Mouse (Mus musculus): ENCODE data around the gene Uxs1. TPM values are rescaled to one million over a fixed set of nuclear protein-coding genes. Genes with fewer than 3 reads are reported as not detected.

The Uxs1 gene
- polyA plus RNA-seq, 1 experiment from 2014 or later: 24.9 TPM

GRCm38 (mm10) chr1:43768385-43768990 is 59.1 kb downstream of the Uxs1 start:
- no peak overlapping the region for H3K4me2 ChIP-seq (replicated peaks)
- 77% methylated on average over 4 of the region's 4 CpGs for WGBS
- no peak for ATAC-seq (ENCODE audit: insufficient number of reproducible peaks, insufficient read depth, low FRiP score, low TSS enrichment)
- H3K4me3 ChIP-seq: no peak overlapping the region
- H3K27me3 ChIP-seq: no peaks in the 10 kb centered on the region
- H3K9me3 ChIP-seq: no peaks in the 10 kb centered on the region
- no peak overlapping the region for H3K27ac ChIP-seq
- H3K9ac ChIP-seq: no peak overlapping the region
- H3K36me3 ChIP-seq: peaks cover 44% of the 10 kb centered on the region
- H3K4me1 ChIP-seq: no peaks in the 10 kb centered on the region

DNA sequence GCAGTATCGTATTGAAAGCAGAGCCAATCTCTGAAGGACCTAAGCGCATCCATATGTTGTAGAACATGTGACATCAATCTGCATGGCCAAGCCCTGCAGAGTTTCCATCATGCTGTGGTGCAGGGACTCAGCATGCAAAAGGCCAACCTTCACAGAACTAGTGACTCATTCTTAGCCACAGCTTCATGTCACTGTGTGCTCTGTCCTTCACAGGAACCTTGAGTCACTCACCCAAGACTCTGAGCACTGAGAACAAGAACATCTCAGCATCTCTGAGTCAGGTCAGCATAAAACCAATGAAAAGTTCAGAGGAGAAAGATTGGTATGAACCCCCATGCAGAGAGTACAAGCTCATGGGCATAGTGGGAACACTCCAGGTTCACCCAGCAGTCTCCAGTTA is 61.3 kb downstream of the Uxs1 start:
- 67% methylated on average over 2 of the region's 2 CpGs for WGBS

GRCm38 (mm10) chr1:43764481-43764880 is 63.1 kb downstream of the Uxs1 start:
- Histone ChIP-seq H3K9ac (no peak overlapping the region), H3K27me3 (no peaks in the 10 kb centered on the region), H3K27ac (no peak overlapping the region), H3K4me1 (no peaks in the 10 kb centered on the region), H3K36me3 (peaks cover 21% of the 10 kb centered on the region), H3K9me3 (no peaks in the 10 kb centered on the region), H3K4me2 (replicated peaks) (no peak overlapping the region), H3K4me3 (no peak overlapping the region)
- 94% methylated on average over 2 of the region's 2 CpGs for WGBS
- no peak for ATAC-seq (ENCODE audit: insufficient number of reproducible peaks, insufficient read depth, low FRiP score, low TSS enrichment)

More for the DNA sequence above, 61.3 kb downstream of the Uxs1 start:
- Histone ChIP-seq H3K9ac (no peak overlapping the region), H3K4me2 (replicated peaks) (no peak overlapping the region), H3K9me3 (no peaks in the 10 kb centered on the region), H3K27me3 (no peaks in the 10 kb centered on the region), H3K4me1 (no peaks in the 10 kb centered on the region), H3K27ac (no peak overlapping the region), H3K4me3 (no peak overlapping the region), H3K36me3 (peaks cover 31% of the 10 kb centered on the region)
- ATAC-seq (ENCODE audit: insufficient number of reproducible peaks, insufficient read depth, low FRiP score, low TSS enrichment): no peak

DNA sequence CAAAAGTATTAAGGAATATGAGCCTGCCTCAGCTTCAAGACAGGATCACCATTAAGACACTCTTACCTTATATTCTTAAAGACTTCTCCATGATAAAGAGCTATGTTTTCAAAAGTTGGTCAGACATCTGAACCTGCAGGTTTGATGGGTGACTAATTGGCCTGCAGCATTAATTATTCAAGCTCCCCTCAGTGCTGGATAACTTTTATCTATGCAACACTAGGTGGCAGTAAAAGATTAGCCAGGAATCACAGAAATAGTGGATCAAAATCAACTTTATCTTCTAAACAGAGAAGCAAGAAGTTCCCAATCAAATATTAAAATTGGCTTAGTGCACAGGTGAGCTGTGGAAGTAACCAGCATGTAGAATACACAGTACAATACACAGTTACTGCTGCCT is 67.5 kb downstream of the Uxs1 start:
- no peaks in the 10 kb centered on the region for H3K4me1 ChIP-seq
- H3K9ac ChIP-seq: no peak overlapping the region
- no peaks in the 10 kb centered on the region for H3K9me3 ChIP-seq
- no peak overlapping the region for H3K27ac ChIP-seq
- H3K4me3 ChIP-seq: no peak overlapping the region
- H3K4me2 ChIP-seq (replicated peaks): no peak overlapping the region
- H3K27me3 ChIP-seq: no peaks in the 10 kb centered on the region
- H3K36me3 ChIP-seq: peaks cover 22% of the 10 kb centered on the region
- ATAC-seq (ENCODE audit: insufficient number of reproducible peaks, insufficient read depth, low FRiP score, low TSS enrichment): no peak

GRCm38 (mm10) chr1:43754448-43755312 is 72.9 kb downstream of the Uxs1 start:
- H3K36me3 ChIP-seq: peaks cover 24% of the 10 kb centered on the region; the same call in 1 of the 2 replicates

GRCm38 (mm10) chr1:43738519-43738894 is 89.1 kb downstream of the Uxs1 start:
- no peaks in the 10 kb centered on the region for H3K9me3 ChIP-seq
- no peaks in the 10 kb centered on the region for H3K27me3 ChIP-seq
- ATAC-seq (ENCODE audit: insufficient number of reproducible peaks, insufficient read depth, low FRiP score, low TSS enrichment): no peak
- H3K36me3 ChIP-seq: no peaks in the 10 kb centered on the region
- no peaks in the 10 kb centered on the region for H3K4me1 ChIP-seq
- WGBS: 84% methylated on average over 10 of the region's 10 CpGs
- no peak overlapping the region for H3K4me2 ChIP-seq (replicated peaks)
- no peak overlapping the region for H3K27ac ChIP-seq
- no peak overlapping the region for H3K9ac ChIP-seq
- H3K4me3 ChIP-seq: no peak overlapping the region

More at GRCm38 (mm10) chr1:43754448-43755312, 72.9 kb downstream of the Uxs1 start:
- Histone ChIP-seq H3K4me1 (no peaks in the 10 kb centered on the region), H3K4me2 (replicated peaks) (no peak overlapping the region), H3K27me3 (no peaks in the 10 kb centered on the region), H3K9me3 (no peaks in the 10 kb centered on the region), H3K9ac (no peak overlapping the region), H3K4me3 (no peak overlapping the region), H3K27ac (no peak overlapping the region)
- WGBS: 91% methylated on average over 8 of the region's 8 CpGs
- ATAC-seq (ENCODE audit: insufficient number of reproducible peaks, insufficient read depth, low FRiP score, low TSS enrichment): no peak

- H3K4me1 ChIP-seq: no peaks in the 10 kb centered on the region
- no peak overlapping the region for H3K4me2 ChIP-seq (replicated peaks)
- WGBS: 68% methylated on average over 7 of the region's 7 CpGs
- H3K4me3 ChIP-seq: no peak overlapping the region
- no peak overlapping the region for H3K9ac ChIP-seq
- H3K27me3 ChIP-seq: no peaks in the 10 kb centered on the region
- H3K36me3 ChIP-seq: no peaks in the 10 kb centered on the region
- no peaks in the 10 kb centered on the region for H3K9me3 ChIP-seq
- H3K27ac ChIP-seq: no peak overlapping the region
- no peak for ATAC-seq (ENCODE audit: insufficient number of reproducible peaks, insufficient read depth, low FRiP score, low TSS enrichment)
Measured at GRCm38 (mm10) chr1:43737812-43738518, 89.6 kb downstream of the Uxs1 start.

DNA sequence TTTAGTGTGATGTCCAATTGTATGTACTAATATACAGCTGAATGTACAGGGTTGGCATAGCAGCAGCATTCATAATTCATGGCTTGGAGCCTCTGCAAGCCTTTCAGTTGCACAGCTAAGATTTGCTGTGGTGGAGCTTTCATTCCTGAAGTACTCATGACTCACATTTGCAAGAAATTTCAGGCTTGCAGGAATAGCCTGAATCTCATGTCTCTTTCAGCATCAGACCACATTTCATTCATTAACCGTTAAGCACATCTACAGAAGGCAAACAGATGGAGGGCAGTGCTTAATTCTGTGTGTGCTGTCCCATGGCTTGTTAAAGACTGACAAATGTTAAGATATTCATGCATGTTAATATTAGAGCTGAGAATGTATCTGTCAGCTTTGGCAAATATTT is 94.9 kb downstream of the Uxs1 start:
- no peak overlapping the region for H3K27ac ChIP-seq
- no peak for ATAC-seq (ENCODE audit: insufficient number of reproducible peaks, insufficient read depth, low FRiP score, low TSS enrichment)
- WGBS: 73% methylated on average over 1 of the region's 1 CpGs
- H3K9me3 ChIP-seq: no peaks in the 10 kb centered on the region
- no peaks in the 10 kb centered on the region for H3K27me3 ChIP-seq
- H3K36me3 ChIP-seq: no peaks in the 10 kb centered on the region
- H3K4me2 ChIP-seq (replicated peaks): no peak overlapping the region
- no peaks in the 10 kb centered on the region for H3K4me1 ChIP-seq
- H3K4me3 ChIP-seq: no peak overlapping the region
- H3K9ac ChIP-seq: no peak overlapping the region

DNA sequence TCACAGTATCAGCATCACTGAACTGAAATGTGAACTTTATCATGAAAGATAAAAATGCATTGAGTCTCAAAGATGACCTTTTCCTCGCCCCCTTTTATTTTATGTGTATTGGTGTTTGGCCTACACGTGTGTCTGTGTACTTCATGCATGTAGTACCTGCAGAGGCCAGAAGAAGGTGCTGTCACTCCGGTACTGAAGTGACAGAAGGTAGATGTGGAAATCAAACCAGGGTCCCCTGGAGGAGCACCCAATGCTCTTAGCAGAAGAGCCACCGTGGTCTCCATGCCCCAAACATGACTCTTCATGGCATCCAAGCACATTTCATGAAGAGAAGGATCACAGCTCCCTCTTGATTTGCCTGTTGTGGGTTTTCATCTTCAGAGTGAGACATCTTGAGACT is 95.5 kb downstream of the Uxs1 start:
- Histone ChIP-seq H3K27ac (no peak overlapping the region), H3K36me3 (no peaks in the 10 kb centered on the region), H3K27me3 (no peaks in the 10 kb centered on the region), H3K4me1 (no peaks in the 10 kb centered on the region), H3K9ac (no peak overlapping the region), H3K4me2 (replicated peaks) (no peak overlapping the region), H3K4me3 (no peak overlapping the region), H3K9me3 (no peaks in the 10 kb centered on the region)
- WGBS: 80% methylated on average over 4 of the region's 4 CpGs
- ATAC-seq (ENCODE audit: insufficient number of reproducible peaks, insufficient read depth, low FRiP score, low TSS enrichment): no peak

DNA sequence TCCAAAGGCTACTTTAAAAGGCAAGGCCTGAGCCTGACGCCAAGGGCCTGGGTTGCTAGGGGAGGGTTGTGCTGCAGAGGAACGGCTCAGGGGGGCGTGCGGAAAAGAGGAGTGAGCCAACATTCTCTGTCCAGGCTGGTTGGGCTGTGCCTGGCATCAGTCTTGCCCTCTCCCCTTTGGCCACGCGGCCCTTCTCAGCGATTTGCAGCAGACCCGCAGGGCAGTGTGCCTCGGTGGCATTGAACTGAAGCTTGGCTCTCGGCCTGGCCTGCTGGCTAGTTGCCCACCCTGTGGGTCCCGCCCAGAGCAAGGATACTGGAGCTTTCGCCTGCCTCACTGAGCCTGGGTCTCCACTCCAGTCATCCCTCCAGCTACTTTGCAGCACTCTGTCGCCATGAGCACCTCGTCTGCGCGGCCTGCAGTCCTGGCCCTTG is 97.1 kb downstream of the Uxs1 start, which contains the start of gene 1500015O10Rik:
Gene 1500015O10Rik, plus strand, starts transcription at position 112 of the 434 bp plus-strand sequence.
- ATAC-seq (ENCODE audit: insufficient number of reproducible peaks, insufficient read depth, low FRiP score, low TSS enrichment): no peak
- no peaks in the 10 kb centered on the region for H3K9me3 ChIP-seq
- no peak within 1 kb of the TSS for H3K9ac ChIP-seq
- no peaks in the 10 kb centered on the region for H3K27me3 ChIP-seq
- no peak within 1 kb of the TSS for H3K4me3 ChIP-seq
- H3K27ac ChIP-seq: no peak within 1 kb of the TSS
- WGBS: 67% methylated on average over 16 of the region's 16 CpGs
- no peak within 1 kb of the TSS for H3K4me2 ChIP-seq (replicated peaks)
- no peaks in the 10 kb centered on the region for H3K36me3 ChIP-seq
- H3K4me1 ChIP-seq: no peaks in the 10 kb centered on the region

DNA sequence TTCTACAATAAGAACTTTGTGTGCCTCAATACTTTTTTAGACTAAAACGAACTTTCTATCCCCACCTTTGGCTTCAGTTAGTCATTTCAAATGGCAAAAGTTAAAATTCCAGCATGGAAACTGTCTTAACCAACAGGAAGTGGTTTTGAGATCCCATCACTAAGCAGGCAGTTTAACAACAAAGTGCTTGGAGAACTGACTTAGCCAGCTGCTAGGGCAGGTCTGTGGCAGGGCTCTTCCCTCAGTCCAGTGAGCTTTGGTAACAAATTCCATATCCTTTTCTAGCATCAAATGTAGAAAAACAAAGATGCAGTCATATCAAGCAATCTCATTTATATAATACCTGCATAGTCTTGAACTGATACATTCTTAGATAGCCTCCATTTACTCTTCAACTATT is 105.1 kb downstream of the Uxs1 start:
- Histone ChIP-seq H3K27ac (no peak overlapping the region), H3K27me3 (no peaks in the 10 kb centered on the region), H3K4me1 (no peaks in the 10 kb centered on the region), H3K9ac (no peak overlapping the region), H3K4me3 (no peak overlapping the region), H3K9me3 (no peaks in the 10 kb centered on the region), H3K4me2 (replicated peaks) (no peak overlapping the region), H3K36me3 (no peaks in the 10 kb centered on the region)
- 70% methylated on average over 1 of the region's 1 CpGs for WGBS
- no peak for ATAC-seq (ENCODE audit: insufficient number of reproducible peaks, insufficient read depth, low FRiP score, low TSS enrichment)

DNA sequence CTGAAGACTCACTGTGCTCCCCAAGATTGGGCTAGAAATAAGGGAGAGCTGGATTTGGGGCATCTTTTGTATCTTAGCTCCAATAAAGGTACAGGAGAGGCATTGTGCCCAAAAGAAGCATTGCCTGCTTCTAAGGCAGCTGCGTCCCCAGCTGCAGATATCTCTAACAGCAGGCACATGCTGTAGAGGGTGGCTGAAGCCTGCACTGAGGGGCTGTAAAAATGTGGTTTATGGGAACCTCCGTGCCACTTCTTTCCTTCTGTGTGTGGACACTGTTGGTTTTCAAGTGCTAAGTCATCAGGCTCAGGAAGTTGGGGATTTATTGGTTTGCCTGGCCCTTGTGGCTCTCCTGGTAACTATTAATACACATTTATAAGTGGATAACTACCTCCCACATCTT is 108.8 kb downstream of the Uxs1 start:
- WGBS: 74% methylated on average over 2 of the region's 2 CpGs
- Histone ChIP-seq H3K4me3 (no peak overlapping the region), H3K27ac (no peak overlapping the region)

More for the DNA sequence above, 108.8 kb downstream of the Uxs1 start:
- Histone ChIP-seq H3K4me2 (replicated peaks) (no peak overlapping the region), H3K9me3 (no peaks in the 10 kb centered on the region), H3K36me3 (no peaks in the 10 kb centered on the region), H3K4me1 (no peaks in the 10 kb centered on the region), H3K27me3 (no peaks in the 10 kb centered on the region), H3K9ac (no peak overlapping the region)
- no peak for ATAC-seq (ENCODE audit: insufficient number of reproducible peaks, insufficient read depth, low FRiP score, low TSS enrichment)
